Comparison of ENCODE assay signal across 21 mouse cellular contexts in genomic region chr14:60530973-60531372, GRCm38 (mm10).
A peak's percentile ranks its signal among the peaks of the same experiment; 100 is the strongest.
DNase-seq lines count a peak whose midpoint lies in the region; ATAC-seq and TF ChIP-seq lines count a peak whose summit lies in the region.
"Had no signal": no experiment of that assay in that cellular context is flagged by ENCODE, and none has a peak within 500 bp of the region (broad histone marks: within the 10 kb centered on the region; RNA-seq: fewer than 3 reads in every experiment).

No protein-coding gene starts in this region.

- 85% methylated on average over 5 of the region's 5 CpGs for WGBS in forebrain, embryonic 14.5 days
- WGBS in forebrain, postnatal 0 days = 87% methylated on average over 5 of the region's 5 CpGs
- WGBS in hindbrain, embryonic 10.5 days = 91% methylated on average over 5 of the region's 5 CpGs
- WGBS in hindbrain, embryonic 16.5 days = 86% methylated on average over 5 of the region's 5 CpGs

- no peak for ATAC-seq in forebrain, embryonic 14.5 days
- no peak for ATAC-seq in forebrain, postnatal 0 days
- no peak for ATAC-seq in hindbrain, embryonic 16.5 days
- ATAC-seq: activated CD4-positive, CD25-positive, alpha-beta regulatory T cell, adult 4 months; intestine, postnatal 0 days had no signal

- no peaks in the 10 kb centered on the region for H3K9me3 ChIP-seq in forebrain, embryonic 14.5 days (replicated peaks; ENCODE audit: control insufficient read depth, low read length)
- H3K9me3 ChIP-seq in forebrain, postnatal 0 days (ENCODE audit: low read length) = no peaks in the 10 kb centered on the region
- H3K9me3 ChIP-seq in hindbrain, embryonic 10.5 days = no peaks in the 10 kb centered on the region
- H3K9me3 ChIP-seq in hindbrain, embryonic 16.5 days (ENCODE audit: control insufficient read depth, low read length) = no peaks in the 10 kb centered on the region
- H3K9me3 ChIP-seq: embryonic facial prominence, embryonic 12.5 days; embryonic facial prominence, embryonic 15.5 days; heart, embryonic 10.5 days had no signal

- H3K4me3 ChIP-seq in forebrain, embryonic 14.5 days (ENCODE audit: low read depth, low read length) = no peak overlapping the region
- H3K4me3 ChIP-seq in forebrain, postnatal 0 days (ENCODE audit: low read depth, low read length) = no peak overlapping the region
- no peak overlapping the region for H3K4me3 ChIP-seq in hindbrain, embryonic 10.5 days
- H3K4me3 ChIP-seq in hindbrain, embryonic 16.5 days (ENCODE audit: low read length) = no peak overlapping the region
- H3K4me3 ChIP-seq: embryonic facial prominence, embryonic 12.5 days; embryonic facial prominence, embryonic 15.5 days; gastrocnemius, adult 2 months; heart, embryonic 10.5 days had no signal

- H3K9ac ChIP-seq in forebrain, embryonic 14.5 days (ENCODE audit: low read length) = no peak overlapping the region
- H3K9ac ChIP-seq in forebrain, postnatal 0 days = no peak overlapping the region
- H3K9ac ChIP-seq in hindbrain, embryonic 16.5 days (ENCODE audit: low read depth, low read length) = no peak overlapping the region; the same call in 1 of the 2 replicates
- H3K9ac ChIP-seq: embryonic facial prominence, embryonic 12.5 days; embryonic facial prominence, embryonic 15.5 days; hindbrain, embryonic 14.5 days had no signal

- peaks cover 28% of the 10 kb centered on the region for H3K4me1 ChIP-seq in forebrain, embryonic 14.5 days (ENCODE audit: control insufficient read depth, insufficient read depth, low read length)
- H3K4me1 ChIP-seq in forebrain, postnatal 0 days (ENCODE audit: insufficient read depth) = no peaks in the 10 kb centered on the region
- peaks cover 32% of the 10 kb centered on the region for H3K4me1 ChIP-seq in hindbrain, embryonic 10.5 days (replicated peaks)
- peaks cover 18% of the 10 kb centered on the region; the same call in 1 of the 2 replicates for H3K4me1 ChIP-seq in hindbrain, embryonic 16.5 days (ENCODE audit: control insufficient read depth, insufficient read depth, low read depth, low read length)

- no peak for TF ChIP-seq CTCF in forebrain, postnatal 0 days (IDR thresholded peaks at IDR 0.05; ENCODE audit: low read depth)

- no peak overlapping the region for H3K4me2 ChIP-seq in forebrain, embryonic 14.5 days (ENCODE audit: low read length)
- H3K4me2 ChIP-seq in forebrain, postnatal 0 days (ENCODE audit: low read depth) = no peak overlapping the region
- no peak overlapping the region for H3K4me2 ChIP-seq in hindbrain, embryonic 16.5 days (ENCODE audit: low read length)
- H3K4me2 ChIP-seq: embryonic facial prominence, embryonic 12.5 days; embryonic facial prominence, embryonic 15.5 days; hindbrain, embryonic 14.5 days had no signal

- peak; percentile 25 for DNase-seq in adrenal gland, adult 2 months
- no peak for DNase-seq in adrenal gland, adult 18-20 months (ENCODE audit: low spot score in 2 of 2)
- DNase-seq in forebrain, embryonic 14.5 days (ENCODE audit: low spot score) = no peak
- no peak for DNase-seq in forebrain, postnatal 0 days
- DNase-seq in hindbrain, embryonic 10.5 days (ENCODE audit: low spot score) = no peak
- DNase-seq in kidney, adult 9 months = peak; percentile 44
- DNase-seq in kidney, adult 18-20 months = no peak
- DNase-seq: adrenal gland, postnatal 14 days; cerebellum, adult 11 months; cerebellum, adult 2 months; cerebellum, adult 9-11 months; cerebellum, postnatal 25 days; gastrocnemius, adult 2 months; gastrocnemius, postnatal 14 days had no signal

- peak overlapping the region; percentile 65; the same call in 1 of the 2 replicates for H3K27ac ChIP-seq in forebrain, embryonic 14.5 days (ENCODE audit: low read depth, low read length)
- H3K27ac ChIP-seq in forebrain, postnatal 0 days (ENCODE audit: low read depth, low read length) = no peak overlapping the region
- H3K27ac ChIP-seq in hindbrain, embryonic 10.5 days = peak overlapping the region; percentile 79
- no peak overlapping the region for H3K27ac ChIP-seq in hindbrain, embryonic 16.5 days (ENCODE audit: low read depth, low read length)
- H3K27ac ChIP-seq: embryonic facial prominence, embryonic 12.5 days; embryonic facial prominence, embryonic 15.5 days; hindbrain, embryonic 14.5 days had no signal

- H3K27me3 ChIP-seq in forebrain, embryonic 14.5 days (replicated peaks; ENCODE audit: control insufficient read depth, insufficient read depth, low read length) = no peaks in the 10 kb centered on the region
- H3K27me3 ChIP-seq in forebrain, postnatal 0 days (ENCODE audit: insufficient read depth, low read length) = no peaks in the 10 kb centered on the region
- H3K27me3 ChIP-seq in hindbrain, embryonic 10.5 days (ENCODE audit: insufficient read depth, poor library complexity, severe bottlenecking) = no peaks in the 10 kb centered on the region
- H3K27me3 ChIP-seq in hindbrain, embryonic 16.5 days (replicated peaks; ENCODE audit: control insufficient read depth, insufficient read depth, low read length) = no peaks in the 10 kb centered on the region
- H3K27me3 ChIP-seq: embryonic facial prominence, embryonic 12.5 days; embryonic facial prominence, embryonic 15.5 days had no signal

- H3K36me3 ChIP-seq in forebrain, embryonic 14.5 days (ENCODE audit: control insufficient read depth, insufficient read depth, low read length) = no peaks in the 10 kb centered on the region
- no peaks in the 10 kb centered on the region for H3K36me3 ChIP-seq in forebrain, postnatal 0 days (ENCODE audit: insufficient read depth)
- peaks cover 6% of the 10 kb centered on the region; the same call in 1 of the 2 replicates for H3K36me3 ChIP-seq in hindbrain, embryonic 10.5 days
- no peaks in the 10 kb centered on the region for H3K36me3 ChIP-seq in hindbrain, embryonic 16.5 days (ENCODE audit: control insufficient read depth, insufficient read depth, low read length)
- H3K36me3 ChIP-seq: embryonic facial prominence, embryonic 12.5 days; embryonic facial prominence, embryonic 15.5 days; heart, embryonic 10.5 days had no signal

Comparison
In these comparisons a context has a peak if more than half of its experiments do, and no peak if none do; other contexts are left out.
1. DNase-seq: peak in adrenal gland, adult 2 months (single experiment) and kidney, adult 9 months (single experiment); none in adrenal gland, adult 18-20 months (0 of 2), forebrain, embryonic 14.5 days (single experiment), forebrain, postnatal 0 days (single experiment), hindbrain, embryonic 10.5 days (single experiment) and kidney, adult 18-20 months (single experiment).
2. H3K27ac ChIP-seq: peak in forebrain, embryonic 14.5 days (single experiment) and hindbrain, embryonic 10.5 days (single experiment); none in forebrain, postnatal 0 days (single experiment) and hindbrain, embryonic 16.5 days (single experiment).